Mouse (Mus musculus): Measurements from ENCODE around the gene Nox4. TPM values are rescaled to one million over a fixed set of nuclear protein-coding genes. Genes with fewer than 3 reads are reported as not detected.

Nox4 gene
- not detected for polyA plus RNA-seq (2017; shearing (Covaris generic))

DNA sequence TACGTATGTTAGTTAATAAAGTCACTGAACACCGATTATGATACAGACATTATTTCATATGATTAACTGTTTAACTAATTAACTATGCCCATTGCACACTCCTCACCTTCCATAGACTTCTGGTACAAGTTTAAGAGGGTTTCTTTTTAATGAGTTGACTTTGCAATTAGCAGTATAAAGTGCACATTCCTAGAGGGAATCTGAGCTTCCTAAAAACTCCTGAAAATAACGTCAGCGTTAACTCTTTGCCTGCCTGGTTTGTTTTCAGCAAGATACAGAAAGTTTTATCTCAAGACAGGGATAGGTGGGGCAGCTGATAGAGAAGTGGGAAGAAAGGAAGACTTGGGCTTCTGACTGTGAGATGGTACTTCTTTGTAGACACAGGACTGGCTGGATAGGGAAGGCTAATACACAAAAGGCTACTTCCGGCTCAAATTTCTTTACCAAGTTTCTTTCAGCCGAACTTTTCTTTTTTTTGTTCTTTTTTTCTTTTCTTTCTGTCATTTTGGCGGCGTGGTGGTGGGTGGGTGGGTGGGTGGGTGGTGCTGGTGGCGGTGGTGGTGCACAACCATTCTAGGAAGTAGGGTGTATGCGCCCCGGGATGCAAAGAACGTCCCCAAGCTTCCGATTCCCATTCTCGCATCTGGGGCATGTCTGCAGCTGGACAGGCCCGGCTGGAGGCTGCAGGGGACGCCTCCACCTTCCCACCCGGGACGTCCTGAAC, at the start of gene Nox4:
Gene Nox4 (plus strand): TSS at position 241 of the 724 bp plus-strand sequence.

Other genes starting within 250 kb of the Nox4 start
- 0.07 TPM for gene Vmn2r79, start 250.0 kb upstream of the Nox4 start, polyA plus RNA-seq (2017; shearing (Covaris generic))
- not detected for gene Tyr, start 247.4 kb downstream of the Nox4 start, polyA plus RNA-seq (2017; shearing (Covaris generic))

Data from CD4-positive, CD25-positive, alpha-beta regulatory T cell, adult 9 weeks (primary cell).